Mouse (Mus musculus) stomach, embryonic 15.5 days (tissue): ENCODE results near the gene Tchh. TPM values are rescaled to one million over a fixed set of nuclear protein-coding genes. Genes with fewer than 3 reads are reported as not detected.
A peak's percentile ranks its signal among the peaks of the same experiment; 100 is the strongest.
"Not testable (repeated sequence)": the region's sequence is repeated elsewhere in the genome, so short reads cannot be mapped to it uniquely, and the experiment has no call there.

Experiments
- ATAC-seq: fragments of 200-750 bp; cut with Nextera tagmentation; 2 replicates; pipeline ENCODE4 v1.8.0; 2017; ENCODE audit warnings: low read depth, moderate number of reproducible peaks, moderate TSS enrichment; ENCODE audit not compliant: insufficient read depth, low FRiP score
- H3K27ac ChIP-seq: fragments of 300-500 bp; sonication (generic); 2 replicates; pipeline ENCODE4 v1.5.1; 2015; ENCODE audit warnings: mild to moderate bottlenecking, inconsistent platforms
- H3K27me3 ChIP-seq: fragments of 300-500 bp; sonication (generic); replicated peaks from 2 replicates; pipeline ENCODE4 v1.6.1; 2015; ENCODE audit warnings: inconsistent platforms
- H3K36me3 ChIP-seq: fragments of 300-500 bp; sonication (generic); 2 replicates; pipeline ENCODE4 v1.6.1; 2015; ENCODE audit warnings: inconsistent platforms
- H3K4me1 ChIP-seq: fragments of 300-500 bp; sonication (generic); 2 replicates; pipeline ENCODE4 v1.6.1; 2015; ENCODE audit warnings: inconsistent platforms
- H3K4me2 ChIP-seq: fragments of 300-500 bp; sonication (generic); 2 replicates; pipeline ENCODE4 v1.6.1; 2015; ENCODE audit warnings: mild to moderate bottlenecking, inconsistent platforms
- H3K4me3 ChIP-seq: fragments of 300-500 bp; sonication (generic); replicated peaks from 2 replicates; pipeline ENCODE4 v1.5.1; 2015; ENCODE audit warnings: inconsistent platforms
- H3K9ac ChIP-seq: fragments of 300-500 bp; sonication (generic); 2 replicates; pipeline ENCODE4 v1.6.1; 2015; ENCODE audit warnings: inconsistent platforms
- H3K9me3 ChIP-seq: fragments of 300-500 bp; sonication (generic); 2 replicates; pipeline ENCODE4 v1.6.1; 2016; ENCODE audit warnings: inconsistent platforms
- WGBS: fragments of 180-500 bp; shearing (Covaris S2); methylation state at CpG from one replicate; pipeline ENCODE4 v1.1.7; 2015; 5-methylcytosine and 5-hydroxymethylcytosine counted together
- polyA plus RNA-seq: library from polyadenylated mRNA; unstranded; fragments of >200 nt; fragmentation: Nextera tagmentation; extraction: Ambion mirVana; gene quantifications from 2 replicates; pipeline ENCODE4 v1.2.1, GENCODE M21; 2015

Gene Tchh
- 1.5 and 1.6 TPM in 2 replicates for polyA plus RNA-seq

- H3K36me3 ChIP-seq, result no peaks in the 10 kb centered on the region
- H3K27me3 ChIP-seq, result peaks cover 12% of the 10 kb centered on the region; the same call in 1 of the 2 replicates
- WGBS, result 85% methylated on average over 1 of the region's 1 CpGs
- peaks cover 19% of the 10 kb centered on the region for H3K4me1 ChIP-seq
- H3K4me3 ChIP-seq, result peak within 1 kb of the TSS; percentile 58; the same call in 1 of the 2 replicates
- no peak within 1 kb of the TSS for H3K27ac ChIP-seq
- H3K4me2 ChIP-seq, result peak within 1 kb of the TSS; percentile 97
- H3K9me3 ChIP-seq, result no peaks in the 10 kb centered on the region
- H3K9ac ChIP-seq, result no peak within 1 kb of the TSS
- ATAC-seq, result no peak
Observed at GRCm38 (mm10) chr3:93442030-93442429, at the start of gene Tchh. Gene Tchh, plus strand, starts transcription at chr3:93442330.

GRCm38 (mm10) chr3:93393366-93393765 lies 48.8 kb upstream of the Tchh start, which contains the start of gene Rptn:
Gene Rptn, plus strand, starts transcription at chr3:93393699.
- H3K4me1 ChIP-seq, result no peaks in the 10 kb centered on the region
- no peak within 1 kb of the TSS for H3K9ac ChIP-seq
- H3K36me3 ChIP-seq, result no peaks in the 10 kb centered on the region
- no peaks in the 10 kb centered on the region for H3K9me3 ChIP-seq
- H3K27me3 ChIP-seq, result no peaks in the 10 kb centered on the region
- no peak for ATAC-seq
- H3K4me2 ChIP-seq, result no peak within 1 kb of the TSS
- WGBS, result 56% methylated on average over 2 of the region's 2 CpGs
- H3K4me3 ChIP-seq, result no peak within 1 kb of the TSS
- H3K27ac ChIP-seq, result no peak within 1 kb of the TSS

- no peak overlapping the region for H3K4me2 ChIP-seq
- H3K27ac ChIP-seq, result no peak overlapping the region
- H3K27me3 ChIP-seq, result no peaks in the 10 kb centered on the region
- H3K9me3 ChIP-seq, result no peaks in the 10 kb centered on the region
- 86% methylated on average over 3 of the region's 3 CpGs for WGBS
- no peak overlapping the region for H3K9ac ChIP-seq
- H3K4me3 ChIP-seq, result no peak overlapping the region
- H3K36me3 ChIP-seq, result no peaks in the 10 kb centered on the region
- no peaks in the 10 kb centered on the region for H3K4me1 ChIP-seq
- ATAC-seq, result no peak
Observed at GRCm38 (mm10) chr3:93403936-93404335, 38.2 kb upstream of the Tchh start.

- H3K4me2 ChIP-seq, result no peak overlapping the region
- WGBS, result 29% methylated on average over 5 of the region's 5 CpGs
- H3K27ac ChIP-seq, result no peak overlapping the region
- H3K9ac ChIP-seq, result no peak overlapping the region
- no peaks in the 10 kb centered on the region for H3K27me3 ChIP-seq
- H3K36me3 ChIP-seq, result no peaks in the 10 kb centered on the region
- H3K9me3 ChIP-seq, result no peaks in the 10 kb centered on the region
- H3K4me1 ChIP-seq, result no peaks in the 10 kb centered on the region
- no peak overlapping the region for H3K4me3 ChIP-seq
- ATAC-seq, result no peak
Observed at GRCm38 (mm10) chr3:93406992-93407391, 35.1 kb upstream of the Tchh start.

GRCm38 (mm10) chr3:93411905-93412304 lies 30.2 kb upstream of the Tchh start:
- no peak overlapping the region for H3K4me2 ChIP-seq
- H3K9me3 ChIP-seq, result no peaks in the 10 kb centered on the region
- H3K27ac ChIP-seq, result no peak overlapping the region
- H3K4me1 ChIP-seq, result no peaks in the 10 kb centered on the region
- no peak for ATAC-seq
- no peak overlapping the region for H3K4me3 ChIP-seq
- no peaks in the 10 kb centered on the region for H3K27me3 ChIP-seq
- no peak overlapping the region for H3K9ac ChIP-seq
- no peaks in the 10 kb centered on the region for H3K36me3 ChIP-seq
- WGBS, result 13% methylated on average over 2 of the region's 2 CpGs

- 69% methylated on average over 3 of the region's 3 CpGs for WGBS
- H3K4me3 ChIP-seq, result no peak overlapping the region
- H3K4me2 ChIP-seq, result no peak overlapping the region
- no peaks in the 10 kb centered on the region for H3K9me3 ChIP-seq
- no peaks in the 10 kb centered on the region for H3K36me3 ChIP-seq
- no peak for ATAC-seq
- H3K27me3 ChIP-seq, result no peaks in the 10 kb centered on the region
- no peaks in the 10 kb centered on the region for H3K4me1 ChIP-seq
- no peak overlapping the region for H3K27ac ChIP-seq
- H3K9ac ChIP-seq, result no peak overlapping the region
Observed at GRCm38 (mm10) chr3:93431673-93432072, 10.5 kb upstream of the Tchh start.

- Histone ChIP-seq H3K9me3 (no peaks in the 10 kb centered on the region), H3K36me3 (no peaks in the 10 kb centered on the region), H3K4me1 (peaks cover 21% of the 10 kb centered on the region), H3K9ac (0 out of 2 replicates have a peak overlapping the region, but pooled peaks have one; percentile 16), H3K4me2 (peak overlapping the region; percentile 97), H3K4me3 (peak overlapping the region; percentile 58), H3K27me3 (peaks cover 12% of the 10 kb centered on the region; the same call in 1 of the 2 replicates), H3K27ac (no peak overlapping the region)
- ATAC-seq, result no peak
- WGBS, result under 1% methylated on average over 38 of the region's 38 CpGs
Observed at GRCm38 (mm10) chr3:93443501-93444101, 1.5 kb downstream of the Tchh start.

- no peaks in the 10 kb centered on the region for H3K36me3 ChIP-seq
- H3K4me1 ChIP-seq, result peaks cover 21% of the 10 kb centered on the region
- H3K27ac ChIP-seq, result peak overlapping the region; percentile 52
- H3K9me3 ChIP-seq, result no peaks in the 10 kb centered on the region
- ATAC-seq, result peak; percentile 76
- peak overlapping the region; percentile 58 for H3K4me3 ChIP-seq
- WGBS, result under 1% methylated on average over 56 of the region's 56 CpGs
- peak overlapping the region; percentile 26; the same call in 1 of the 2 replicates for H3K9ac ChIP-seq
- peak overlapping the region; percentile 97 for H3K4me2 ChIP-seq
- peaks cover 12% of the 10 kb centered on the region; the same call in 1 of the 2 replicates for H3K27me3 ChIP-seq
Observed at GRCm38 (mm10) chr3:93444343-93445164, 2.4 kb downstream of the Tchh start.

- H3K27ac ChIP-seq, result peak overlapping the region; percentile 52
- H3K36me3 ChIP-seq, result no peaks in the 10 kb centered on the region
- no peaks in the 10 kb centered on the region for H3K9me3 ChIP-seq
- under 1% methylated on average over 36 of the region's 36 CpGs for WGBS
- H3K4me2 ChIP-seq, result peak overlapping the region; percentile 97
- peaks cover 21% of the 10 kb centered on the region for H3K4me1 ChIP-seq
- peak overlapping the region; percentile 26; the same call in 1 of the 2 replicates for H3K9ac ChIP-seq
- no peak for ATAC-seq
- H3K4me3 ChIP-seq, result peak overlapping the region; percentile 58
- peaks cover 12% of the 10 kb centered on the region; the same call in 1 of the 2 replicates for H3K27me3 ChIP-seq
Observed at GRCm38 (mm10) chr3:93445165-93445705, 3.1 kb downstream of the Tchh start.

- Histone ChIP-seq H3K9ac (peak overlapping the region; percentile 32), H3K4me1 (peaks cover 21% of the 10 kb centered on the region), H3K4me2 (peak overlapping the region; percentile 97), H3K27me3 (peaks cover 4% of the 10 kb centered on the region; the same call in 1 of the 2 replicates), H3K27ac (no peak overlapping the region), H3K9me3 (no peaks in the 10 kb centered on the region), H3K4me3 (peak overlapping the region; percentile 58), H3K36me3 (no peaks in the 10 kb centered on the region)
- ATAC-seq, result no peak
- under 1% methylated on average over 54 of the region's 54 CpGs for WGBS
Observed at GRCm38 (mm10) chr3:93446128-93446755, 4.1 kb downstream of the Tchh start.

GRCm38 (mm10) chr3:93446756-93447137 lies 4.6 kb downstream of the Tchh start:
- H3K36me3 ChIP-seq, ATAC-seq, H3K9me3 ChIP-seq, H3K27me3 ChIP-seq: not testable (repeated sequence)
- peak overlapping the region; percentile 97 for H3K4me2 ChIP-seq
- peak overlapping the region; percentile 32 for H3K9ac ChIP-seq
- peak overlapping the region; percentile 58 for H3K4me3 ChIP-seq
- whole genome bisulfite sequencing, result 1% methylated on average over 32 of the region's 32 CpGs
- peak overlapping the region; percentile 78; the same call in 1 of the 2 replicates for H3K27ac ChIP-seq
- peaks cover 21% of the 10 kb centered on the region for H3K4me1 ChIP-seq
